Mouse (Mus musculus): Measurements from ENCODE around the gene Asz1. TPM values are rescaled to one million over a fixed set of nuclear protein-coding genes. Genes with fewer than 3 reads are reported as not detected.

Gene Asz1
- polyA plus RNA-seq, 1 experiment from 2014 or later, result not detected

Other genes starting within 250 kb of the Asz1 start
- gene Wnt2, start 78.5 kb downstream of the Asz1 start, polyA plus RNA-seq (2015; fragmentation: Nextera tagmentation; extraction: Ambion mirVana), result 3.6 and 4.3 TPM in 2 replicates
- 1.2 and 1.3 TPM in 2 replicates for gene Cftr, start 61.6 kb upstream of the Asz1 start, polyA plus RNA-seq (2015; fragmentation: Nextera tagmentation; extraction: Ambion mirVana)

All from embryonic facial prominence, embryonic 13.5 days (tissue).